Mouse (Mus musculus) adrenal gland (tissue): ENCODE results near the gene Slu7.

Experiments
- intact Hi-C: fragments of 180-260 bp; cut with DNase I; formaldehyde crosslinking; loops from one replicate; pipeline ENCODE4 v1.15.1; 2025

Gene Slu7

DNA sequence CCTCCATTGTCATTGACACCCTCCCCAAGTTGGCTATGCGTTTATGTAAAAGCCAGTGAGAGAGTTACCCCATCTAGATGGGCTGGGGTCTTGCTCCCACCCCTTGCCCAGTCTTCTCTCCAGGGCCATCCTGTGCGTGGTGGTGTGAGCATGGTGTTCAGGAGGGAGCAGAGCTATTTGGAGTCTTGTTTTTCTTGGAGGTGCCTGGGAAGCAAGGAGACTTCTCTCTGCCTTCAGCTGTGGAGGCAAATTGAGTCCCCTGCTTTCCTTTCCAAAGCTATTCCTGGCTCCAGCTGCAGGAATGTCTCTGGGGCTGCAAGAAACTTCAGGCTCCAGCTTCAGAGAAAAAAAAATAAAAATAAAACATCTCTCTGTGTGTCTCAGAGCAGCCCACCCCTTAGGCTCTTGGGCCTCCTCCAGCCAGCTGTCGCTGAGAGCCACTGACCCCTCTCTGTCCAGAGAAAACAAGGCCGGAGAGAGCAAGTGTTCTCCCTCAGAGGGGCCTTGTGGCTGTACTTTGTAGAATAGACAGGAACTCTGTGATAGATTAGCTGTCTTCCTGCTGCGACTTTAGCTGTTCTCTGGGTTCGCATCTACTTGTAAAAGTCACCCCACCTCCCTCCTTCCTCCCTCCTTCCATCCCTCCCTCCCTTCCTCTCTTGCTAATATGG, 49.7 kb downstream of the Slu7 start:
- intact Hi-C loops: no loop called here

DNA sequence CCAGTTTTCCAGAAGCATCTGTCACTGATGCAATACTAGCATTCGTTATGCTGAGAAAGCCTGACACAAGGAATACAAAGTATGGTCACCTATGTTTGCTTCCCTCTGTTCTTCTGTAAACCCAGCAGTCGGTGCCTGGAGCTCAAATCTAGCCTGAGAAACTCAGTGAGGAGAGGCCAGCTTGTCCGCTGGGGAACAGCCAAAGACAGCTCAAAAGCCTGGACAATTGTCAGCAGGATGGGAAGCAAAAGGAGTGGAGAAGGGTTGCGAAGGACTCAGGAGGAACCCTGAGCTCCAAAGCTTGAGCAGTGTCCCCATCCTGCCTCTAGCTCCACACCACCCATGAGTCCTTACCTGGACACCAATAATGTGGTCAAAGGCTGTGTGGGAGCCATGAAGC, 50.5 kb downstream of the Slu7 start:
- intact Hi-C loops: no loop called here

DNA sequence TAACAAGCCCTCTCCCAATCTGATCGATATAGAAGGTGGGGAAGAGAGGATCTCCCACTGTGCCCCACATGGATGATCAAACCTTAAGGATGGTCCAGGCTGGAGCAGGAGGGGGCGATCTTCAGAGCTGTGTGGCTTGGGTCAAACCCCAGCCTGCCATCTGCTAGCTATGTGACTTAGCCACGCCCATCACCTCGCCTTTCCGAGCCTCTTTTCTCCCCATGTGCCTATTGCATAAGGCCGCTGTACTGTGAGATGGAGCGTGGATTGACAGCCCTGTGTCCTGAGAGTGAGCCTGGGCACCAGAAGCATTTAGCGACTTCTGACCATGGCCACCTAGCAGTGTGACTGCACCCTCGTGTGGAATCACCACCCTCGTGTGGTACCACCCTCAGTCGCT, 51.1 kb downstream of the Slu7 start:
- intact Hi-C loops: no loop called here

DNA sequence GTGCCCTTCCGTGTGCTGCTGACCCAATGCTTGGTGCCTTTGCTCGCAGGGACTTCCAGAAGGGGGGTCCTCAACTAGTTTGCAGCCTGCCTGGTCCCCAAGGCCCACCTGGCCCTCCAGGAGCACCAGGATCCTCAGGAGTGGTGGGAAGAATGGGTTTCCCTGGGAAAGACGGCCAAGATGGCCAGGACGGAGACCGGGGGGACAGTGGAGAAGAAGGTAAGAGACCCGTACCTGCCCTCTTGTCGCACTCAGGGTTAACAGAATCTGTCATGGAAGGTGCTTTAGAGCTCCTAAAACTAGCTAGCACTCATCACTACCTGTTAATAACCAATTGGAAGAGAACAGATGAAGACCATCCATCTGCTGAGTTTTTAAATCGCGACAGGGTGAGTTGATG, 52.3 kb downstream of the Slu7 start:
- intact Hi-C loops: no loop called here

DNA sequence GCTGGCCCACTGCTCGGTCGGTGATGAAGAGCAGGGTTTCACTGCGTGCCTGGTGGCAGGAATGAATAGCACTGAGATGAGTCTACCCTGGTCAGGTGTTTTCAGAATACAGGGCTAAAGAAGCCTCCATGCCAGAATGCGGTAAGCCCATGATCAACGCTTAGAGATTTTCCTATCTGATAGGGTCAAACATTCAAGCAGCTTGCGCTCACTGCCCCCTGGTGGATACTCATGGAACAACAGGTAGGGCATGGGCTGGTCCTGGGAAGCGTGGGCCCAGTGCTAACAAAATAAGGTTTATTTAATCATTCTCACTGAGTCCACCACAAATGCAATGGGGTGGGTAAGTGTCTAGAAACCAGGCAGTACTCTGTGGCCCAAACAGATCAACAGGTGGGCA, 59.1 kb downstream of the Slu7 start:
- intact Hi-C loops: loop anchor here (1.0 to 10.0 kb wide), 2 partner anchors 39 to 62 kb away; no protein-coding TSS in a partner anchor

DNA sequence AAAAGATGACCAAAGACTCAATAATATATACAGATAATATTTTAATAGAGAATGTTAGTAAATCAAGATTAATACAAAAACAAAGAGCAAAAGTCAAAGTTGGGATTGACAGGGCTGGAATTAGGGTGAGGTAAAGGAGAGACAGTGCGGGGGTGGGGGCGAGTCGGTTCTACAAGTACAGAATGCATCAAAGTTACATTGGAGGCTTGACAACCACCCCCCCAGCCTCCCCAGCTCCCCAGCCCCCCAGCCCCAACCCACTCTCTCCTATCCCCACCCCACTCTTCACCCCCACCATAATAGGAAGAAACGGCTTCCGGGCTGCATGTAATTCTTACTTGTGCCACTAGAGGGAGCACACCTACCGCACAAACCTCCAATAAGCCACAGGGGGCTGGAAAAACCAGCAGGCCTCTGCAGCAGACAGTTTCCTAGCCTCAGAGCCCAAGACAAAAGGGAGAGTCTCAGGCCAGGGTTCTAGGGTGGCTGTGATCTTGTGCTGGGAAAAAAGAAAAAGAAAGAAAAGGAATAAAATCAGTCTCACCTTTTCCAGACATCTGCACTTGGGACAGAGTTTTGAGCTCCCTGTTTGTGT, 60.4 kb downstream of the Slu7 start:
- intact Hi-C loops: loop anchor here (2.0 to 10.0 kb wide), 3 partner anchors 61 to 119 kb away; partner anchors contain the start of gene 4933415A04Rik

DNA sequence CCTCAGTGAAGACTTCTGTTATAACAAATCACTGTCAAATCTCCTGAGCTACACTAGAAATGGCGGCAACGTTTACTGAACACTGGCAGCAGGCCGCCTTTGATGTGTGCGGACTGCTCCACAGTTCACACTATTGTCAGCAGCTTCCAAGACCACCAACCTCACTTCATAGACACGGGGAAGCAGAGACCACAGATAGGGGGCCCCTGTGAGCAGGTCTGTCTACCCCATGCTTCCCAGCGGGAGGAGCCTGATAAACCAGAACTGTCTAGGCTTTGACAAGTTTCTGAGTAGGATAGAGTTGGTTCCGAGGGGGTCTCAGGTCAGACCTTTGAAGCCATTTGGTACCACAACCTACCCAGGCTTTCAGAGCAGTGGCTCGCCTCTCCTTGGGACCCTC, 61.5 kb downstream of the Slu7 start:
- intact Hi-C loops: loop anchor here (2.0 to 10.0 kb wide), 3 partner anchors 60 to 118 kb away; partner anchors contain the start of gene 4933415A04Rik

DNA sequence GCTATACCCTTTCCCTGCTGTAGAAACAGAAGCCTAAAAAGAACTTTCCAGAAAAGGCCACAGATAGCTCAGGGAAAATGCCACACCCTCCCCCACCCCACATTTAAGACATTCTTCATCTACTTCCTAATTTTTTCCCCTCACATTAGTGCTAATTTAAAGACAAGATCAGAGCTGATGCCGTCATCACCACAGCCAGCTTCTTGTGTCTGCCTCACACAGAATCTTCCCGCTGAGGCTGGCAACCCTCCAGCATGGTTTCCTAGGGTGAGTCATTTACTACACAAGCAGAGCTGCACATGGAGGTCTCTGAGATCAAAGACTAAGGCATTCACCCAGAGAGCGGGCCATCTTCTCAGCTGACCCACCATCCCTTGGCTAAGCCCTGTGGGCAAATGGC, 62.0 kb downstream of the Slu7 start:
- intact Hi-C loops: loop anchor here (2.0 to 10.0 kb wide), 3 partner anchors 59 to 117 kb away; partner anchors contain the start of gene 4933415A04Rik
